Mouse (Mus musculus): ENCODE measurements around the gene Ntrk3. TPM values are rescaled to one million over a fixed set of nuclear protein-coding genes. Genes with fewer than 3 reads are reported as not detected.

The Ntrk3 gene
- polyA plus RNA-seq, 1 experiment from 2014 or later: 0.12 TPM

DNA sequence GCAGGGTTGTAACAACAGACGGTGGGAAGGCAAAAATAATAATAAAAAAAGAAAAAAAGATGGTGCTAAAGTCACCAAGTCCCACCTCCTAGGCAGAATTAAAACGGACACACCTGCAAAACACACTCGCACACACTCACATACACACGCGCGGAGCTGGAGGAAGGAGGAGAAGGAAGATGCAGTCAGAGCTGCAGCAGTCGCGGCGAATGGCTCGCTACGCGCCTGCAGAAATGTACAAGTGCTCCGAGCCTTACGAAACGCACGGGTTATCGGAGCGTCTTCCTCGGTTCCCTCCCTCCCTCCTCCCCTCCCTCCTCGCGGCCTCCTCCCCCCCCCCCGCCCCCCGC, 159.7 kb downstream of the Ntrk3 start:
- no peaks in the 10 kb centered on the region for H3K4me1 ChIP-seq (replicated peaks)
- H3K9me3 ChIP-seq (replicated peaks): no peaks in the 10 kb centered on the region
- no peaks in the 10 kb centered on the region for H3K36me3 ChIP-seq (replicated peaks)
- 0% methylated on average over 20 of the region's 23 CpGs for WGBS (ENCODE audit: insufficient replicate concordance)
- peak overlapping the region; percentile 37 for H3K4me2 ChIP-seq
- peaks cover 91% of the 10 kb centered on the region for H3K27me3 ChIP-seq
- H3K27ac ChIP-seq (replicated peaks): no peak overlapping the region
- H3K9ac ChIP-seq: no peak overlapping the region
- H3K4me3 ChIP-seq (replicated peaks): peak overlapping the region; percentile 15; the same call in 1 of the 2 replicates
- no peak for ATAC-seq (ENCODE audit: insufficient read depth)

DNA sequence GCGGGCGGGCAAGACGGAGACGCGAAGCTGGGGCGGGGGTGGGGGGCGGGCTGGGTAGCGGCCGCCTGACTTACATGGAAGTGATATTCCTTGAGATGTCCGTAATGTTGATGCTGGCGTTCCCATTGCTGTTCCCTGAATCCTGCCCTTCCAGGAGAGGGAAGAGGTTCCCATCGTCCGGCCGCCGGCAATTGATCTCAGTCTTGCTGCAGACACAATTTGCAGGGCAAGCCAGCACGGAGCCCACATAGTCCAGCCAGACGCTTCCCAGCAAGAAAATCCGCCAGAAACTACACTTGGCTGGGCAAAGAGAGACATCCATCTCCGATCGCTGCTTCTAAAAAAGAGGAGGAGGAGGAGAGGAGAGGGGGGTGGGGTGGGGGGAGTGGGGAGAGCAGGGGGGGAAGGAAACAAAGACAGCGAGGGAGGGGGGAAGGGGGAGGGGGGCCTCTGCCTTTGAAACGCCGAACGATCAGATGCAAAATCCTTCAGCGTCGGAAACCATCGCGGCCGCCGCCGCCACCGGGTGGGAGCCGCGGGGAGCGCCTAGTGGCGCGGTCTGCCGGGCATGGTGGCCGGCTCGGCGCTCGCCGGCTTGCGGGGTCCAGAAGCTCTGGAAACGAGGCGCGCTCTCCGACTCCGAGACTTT, 160.2 kb downstream of the Ntrk3 start:
- Histone ChIP-seq H3K36me3 (replicated peaks) (no peaks in the 10 kb centered on the region), H3K27ac (replicated peaks) (no peak overlapping the region), H3K27me3 (peaks cover 86% of the 10 kb centered on the region), H3K9me3 (replicated peaks) (no peaks in the 10 kb centered on the region), H3K4me2 (peak overlapping the region; percentile 37), H3K9ac (no peak overlapping the region), H3K4me1 (replicated peaks) (no peaks in the 10 kb centered on the region), H3K4me3 (replicated peaks) (peak overlapping the region; percentile 15; the same call in 1 of the 2 replicates)
- ATAC-seq (ENCODE audit: insufficient read depth): no peak
- under 1% methylated on average over 49 of the region's 49 CpGs for WGBS (ENCODE audit: insufficient replicate concordance)

- 2% methylated on average over 35 of the region's 35 CpGs for WGBS (ENCODE audit: insufficient replicate concordance)
- no peaks in the 10 kb centered on the region for H3K36me3 ChIP-seq (replicated peaks)
- no peaks in the 10 kb centered on the region for H3K4me1 ChIP-seq (replicated peaks)
- H3K4me2 ChIP-seq: no peak overlapping the region
- H3K27me3 ChIP-seq: peaks cover 79% of the 10 kb centered on the region
- H3K27ac ChIP-seq (replicated peaks): no peak overlapping the region
- H3K4me3 ChIP-seq (replicated peaks): no peak overlapping the region
- H3K9me3 ChIP-seq (replicated peaks): no peaks in the 10 kb centered on the region
- no peak overlapping the region for H3K9ac ChIP-seq
- no peak for ATAC-seq (ENCODE audit: insufficient read depth)
These were observed 160.9 kb downstream of the Ntrk3 start for GRCm38 (mm10) chr7:78576706-78577461.

DNA sequence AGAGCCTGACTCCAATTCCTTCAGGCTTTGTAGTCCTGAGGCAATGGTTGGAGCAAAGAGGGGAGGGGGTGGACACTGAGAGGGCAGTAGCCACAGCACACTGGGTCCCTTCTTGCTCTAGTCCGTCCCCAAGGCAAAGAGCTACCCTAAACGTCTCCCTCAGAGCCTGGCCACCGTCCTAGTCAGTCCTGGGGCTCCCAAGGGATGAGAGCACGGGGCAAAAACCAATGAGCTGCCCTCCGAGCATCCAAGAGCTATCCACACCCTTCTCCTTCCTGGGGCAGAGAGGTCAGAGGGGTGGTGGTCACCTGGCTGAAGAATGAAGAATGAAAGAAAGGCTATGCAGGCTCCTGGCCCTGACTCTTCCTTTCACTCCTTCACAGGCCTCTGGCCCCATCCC, 161.6 kb downstream of the Ntrk3 start:
- no peaks in the 10 kb centered on the region for H3K4me1 ChIP-seq (replicated peaks)
- no peaks in the 10 kb centered on the region for H3K36me3 ChIP-seq (replicated peaks)
- no peak overlapping the region for H3K4me3 ChIP-seq (replicated peaks)
- peaks cover 73% of the 10 kb centered on the region for H3K27me3 ChIP-seq
- no peak overlapping the region for H3K4me2 ChIP-seq
- ATAC-seq (ENCODE audit: insufficient read depth): no peak
- H3K27ac ChIP-seq (replicated peaks): no peak overlapping the region
- no peak overlapping the region for H3K9ac ChIP-seq
- H3K9me3 ChIP-seq (replicated peaks): no peaks in the 10 kb centered on the region
- WGBS (ENCODE audit: insufficient replicate concordance): 9% methylated on average over 5 of the region's 5 CpGs

- H3K4me2 ChIP-seq: no peak overlapping the region
- H3K27ac ChIP-seq (replicated peaks): no peak overlapping the region
- no peak overlapping the region for H3K4me3 ChIP-seq (replicated peaks)
- no peaks in the 10 kb centered on the region for H3K9me3 ChIP-seq (replicated peaks)
- no peak for ATAC-seq (ENCODE audit: insufficient read depth)
- peaks cover 66% of the 10 kb centered on the region for H3K27me3 ChIP-seq
- H3K9ac ChIP-seq: no peak overlapping the region
- no peaks in the 10 kb centered on the region for H3K36me3 ChIP-seq (replicated peaks)
- H3K4me1 ChIP-seq (replicated peaks): no peaks in the 10 kb centered on the region
- 6% methylated on average over 3 of the region's 3 CpGs for WGBS (ENCODE audit: insufficient replicate concordance)
These were observed 162.3 kb downstream of the Ntrk3 start for GRCm38 (mm10) chr7:78575556-78575955.

DNA sequence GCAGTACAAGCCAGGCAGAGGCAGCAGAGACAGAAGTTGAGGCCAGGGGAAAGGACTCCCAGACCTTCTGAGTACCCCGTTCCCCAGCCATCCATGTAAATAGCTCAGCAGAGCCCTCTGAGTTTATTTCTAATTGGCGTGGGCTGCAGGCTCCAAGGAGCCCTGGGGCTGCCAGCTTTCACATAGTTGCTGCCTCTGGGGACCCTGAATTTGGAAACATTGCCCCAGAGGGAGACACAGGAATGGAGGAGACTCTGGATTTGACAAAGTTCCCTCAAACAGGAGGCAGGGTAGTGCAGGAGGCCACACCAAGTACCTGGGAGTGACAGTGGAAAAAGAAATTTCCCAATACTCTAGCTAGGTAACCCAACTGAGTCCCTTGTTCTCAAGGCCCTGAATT, 166.6 kb downstream of the Ntrk3 start:
- H3K4me1 ChIP-seq (replicated peaks): no peaks in the 10 kb centered on the region
- H3K4me3 ChIP-seq (replicated peaks): no peak overlapping the region
- no peaks in the 10 kb centered on the region for H3K36me3 ChIP-seq (replicated peaks)
- H3K27me3 ChIP-seq: peaks cover 23% of the 10 kb centered on the region
- ATAC-seq (ENCODE audit: insufficient read depth): no peak
- H3K9me3 ChIP-seq (replicated peaks): no peaks in the 10 kb centered on the region
- H3K4me2 ChIP-seq: no peak overlapping the region
- WGBS (ENCODE audit: insufficient replicate concordance): 52% methylated on average over 2 of the region's 2 CpGs
- H3K27ac ChIP-seq (replicated peaks): no peak overlapping the region
- no peak overlapping the region for H3K9ac ChIP-seq

- 9% methylated on average over 5 of the region's 5 CpGs for WGBS (ENCODE audit: insufficient replicate concordance)
- Histone ChIP-seq H3K4me1 (replicated peaks) (no peaks in the 10 kb centered on the region), H3K27ac (replicated peaks) (no peak overlapping the region), H3K27me3 (peaks cover 3% of the 10 kb centered on the region; the same call in 1 of the 2 replicates), H3K36me3 (replicated peaks) (no peaks in the 10 kb centered on the region), H3K4me2 (no peak overlapping the region), H3K4me3 (replicated peaks) (no peak overlapping the region), H3K9ac (no peak overlapping the region), H3K9me3 (replicated peaks) (no peaks in the 10 kb centered on the region)
- ATAC-seq (ENCODE audit: insufficient read depth): no peak
These were observed 168.6 kb downstream of the Ntrk3 start for GRCm38 (mm10) chr7:78569255-78569618.

- no peaks in the 10 kb centered on the region; the same call in 1 of the 2 replicates for H3K27me3 ChIP-seq
- H3K4me3 ChIP-seq (replicated peaks): no peak overlapping the region
- no peaks in the 10 kb centered on the region for H3K4me1 ChIP-seq (replicated peaks)
- no peaks in the 10 kb centered on the region for H3K9me3 ChIP-seq (replicated peaks)
- no peak overlapping the region for H3K9ac ChIP-seq
- H3K4me2 ChIP-seq: no peak overlapping the region
- no peak for ATAC-seq (ENCODE audit: insufficient read depth)
- WGBS (ENCODE audit: insufficient replicate concordance): 9% methylated on average over 16 of the region's 16 CpGs
- H3K36me3 ChIP-seq (replicated peaks): no peaks in the 10 kb centered on the region
- no peak overlapping the region for H3K27ac ChIP-seq (replicated peaks)
These were observed 169.2 kb downstream of the Ntrk3 start for GRCm38 (mm10) chr7:78568411-78569254.

- ATAC-seq (ENCODE audit: insufficient read depth): no peak
- Histone ChIP-seq H3K4me1 (replicated peaks) (no peaks in the 10 kb centered on the region), H3K4me3 (replicated peaks) (no peak overlapping the region), H3K27ac (replicated peaks) (no peak overlapping the region), H3K36me3 (replicated peaks) (no peaks in the 10 kb centered on the region), H3K4me2 (no peak overlapping the region), H3K9ac (no peak overlapping the region), H3K27me3 (no peaks in the 10 kb centered on the region; the same call in 1 of the 2 replicates), H3K9me3 (replicated peaks) (no peaks in the 10 kb centered on the region)
- 30% methylated on average over 3 of the region's 3 CpGs for WGBS (ENCODE audit: insufficient replicate concordance)
These were observed 171.2 kb downstream of the Ntrk3 start for GRCm38 (mm10) chr7:78566617-78567016.

- no peaks in the 10 kb centered on the region for H3K36me3 ChIP-seq (replicated peaks)
- no peak for ATAC-seq (ENCODE audit: insufficient read depth)
- H3K27me3 ChIP-seq: no peaks in the 10 kb centered on the region; the same call in 1 of the 2 replicates
- WGBS (ENCODE audit: insufficient replicate concordance): 67% methylated on average over 3 of the region's 3 CpGs
- H3K4me3 ChIP-seq (replicated peaks): no peak overlapping the region
- H3K27ac ChIP-seq (replicated peaks): no peak overlapping the region
- no peak overlapping the region for H3K4me2 ChIP-seq
- no peak overlapping the region for H3K9ac ChIP-seq
- H3K9me3 ChIP-seq (replicated peaks): no peaks in the 10 kb centered on the region
- H3K4me1 ChIP-seq (replicated peaks): no peaks in the 10 kb centered on the region
These were observed 172.4 kb downstream of the Ntrk3 start for GRCm38 (mm10) chr7:78565386-78565785.

- no peaks in the 10 kb centered on the region for H3K4me1 ChIP-seq (replicated peaks)
- H3K27ac ChIP-seq (replicated peaks): no peak overlapping the region
- no peak overlapping the region for H3K4me3 ChIP-seq (replicated peaks)
- H3K4me2 ChIP-seq: no peak overlapping the region
- no peaks in the 10 kb centered on the region for H3K9me3 ChIP-seq (replicated peaks)
- no peak for ATAC-seq (ENCODE audit: insufficient read depth)
- H3K9ac ChIP-seq: no peak overlapping the region
- no peaks in the 10 kb centered on the region for H3K27me3 ChIP-seq
- WGBS (ENCODE audit: insufficient replicate concordance): 51% methylated on average over 5 of the region's 5 CpGs
- H3K36me3 ChIP-seq (replicated peaks): no peaks in the 10 kb centered on the region
These were observed 179.3 kb downstream of the Ntrk3 start for GRCm38 (mm10) chr7:78558503-78558902.

Measured in liver, embryonic 15.5 days (tissue).